Mouse (Mus musculus) erythroblast, embryonic 14.5 days (primary cell): ENCODE measurements around the gene Abca1. TPM values are rescaled to one million over a fixed set of nuclear protein-coding genes. Genes with fewer than 3 reads are reported as not detected.
A peak's percentile ranks its signal among the peaks of the same experiment; 100 is the strongest.

Experiments used
- H3K27me3 ChIP-seq: 2 replicates; pipeline ENCODE4 v1.6.1; 2012; ENCODE audit warnings: inconsistent platforms; ENCODE audit not compliant: control insufficient read depth
- H3K36me3 ChIP-seq: 2 replicates; pipeline ENCODE4 v1.6.1; 2012; ENCODE audit warnings: mild to moderate bottlenecking, inconsistent platforms; ENCODE audit not compliant: control insufficient read depth
- H3K4me1 ChIP-seq: 2 replicates; pipeline ENCODE4 v1.6.1; 2012; ENCODE audit warnings: inconsistent platforms; ENCODE audit not compliant: control insufficient read depth
- H3K4me3 ChIP-seq: replicated peaks from 2 replicates; pipeline ENCODE3; 2012; ENCODE audit warnings: moderate library complexity, mild to moderate bottlenecking, inconsistent platforms
- H3K9me3 ChIP-seq: 2 replicates; pipeline ENCODE4 v1.6.1; 2012; ENCODE audit warnings: low read length, inconsistent platforms, mixed read lengths; ENCODE audit not compliant: control insufficient read depth
- GATA1 ChIP-seq: IDR thresholded peaks from 2 replicates; pipeline ENCODE4 v1.6.1; 2012; ENCODE audit warnings: low read length, inconsistent platforms, mixed read lengths
- TAL1 ChIP-seq: IDR thresholded peaks from 3 replicates; pipeline ENCODE4 v1.6.1; 2012; ENCODE audit warnings: low read length, inconsistent platforms, mixed read lengths
- polyA plus RNA-seq: library from polyadenylated mRNA; stranded (reverse); fragments of >175 nt; gene quantifications from 2 replicates; pipeline ENCODE4 v1.2.3, GENCODE M21; 2012

The Abca1 gene
- polyA plus RNA-seq, 1 experiment = 0.01 TPM

GRCm38 (mm10) chr4:53130622-53131517 lies 28.8 kb downstream of the Abca1 start:
- Histone ChIP-seq H3K4me3 (no peak overlapping the region), H3K9me3 (peaks cover 6% of the 10 kb centered on the region), H3K27me3 (no peaks in the 10 kb centered on the region), H3K4me1 (peaks cover 6% of the 10 kb centered on the region; the same call in 1 of the 2 replicates), H3K36me3 (peaks cover 26% of the 10 kb centered on the region)
- TF ChIP-seq TAL1 (no peak), GATA1 (no peak)

- H3K4me3 ChIP-seq = no peak overlapping the region
- peaks cover 26% of the 10 kb centered on the region for H3K36me3 ChIP-seq
- H3K9me3 ChIP-seq = peaks cover 6% of the 10 kb centered on the region
- TF ChIP-seq TAL1 = no peak
- TF ChIP-seq GATA1 = no peak
- peaks cover 6% of the 10 kb centered on the region; the same call in 1 of the 2 replicates for H3K4me1 ChIP-seq
- no peaks in the 10 kb centered on the region for H3K27me3 ChIP-seq
Measured at GRCm38 (mm10) chr4:53129716-53130301, 29.9 kb downstream of the Abca1 start.

GRCm38 (mm10) chr4:53127266-53127665 lies 32.4 kb downstream of the Abca1 start:
- H3K36me3 ChIP-seq = peaks cover 28% of the 10 kb centered on the region
- peaks cover 6% of the 10 kb centered on the region for H3K9me3 ChIP-seq
- peaks cover 8% of the 10 kb centered on the region for H3K4me1 ChIP-seq
- no peaks in the 10 kb centered on the region for H3K27me3 ChIP-seq
- no peak overlapping the region for H3K4me3 ChIP-seq
- TF ChIP-seq TAL1 (no peak), GATA1 (no peak)

- Histone ChIP-seq H3K36me3 (peaks cover 28% of the 10 kb centered on the region), H3K4me1 (peaks cover 12% of the 10 kb centered on the region), H3K9me3 (peaks cover 6% of the 10 kb centered on the region), H3K27me3 (no peaks in the 10 kb centered on the region), H3K4me3 (no peak overlapping the region)
- TF ChIP-seq TAL1 (no peak), GATA1 (no peak)
Measured at GRCm38 (mm10) chr4:53126794-53127193, 32.9 kb downstream of the Abca1 start.

- Histone ChIP-seq H3K4me3 (no peak overlapping the region), H3K36me3 (peaks cover 23% of the 10 kb centered on the region), H3K9me3 (peaks cover 6% of the 10 kb centered on the region), H3K4me1 (peaks cover 24% of the 10 kb centered on the region), H3K27me3 (no peaks in the 10 kb centered on the region)
- TF ChIP-seq GATA1 (no peak), TAL1 (no peak)
Measured at GRCm38 (mm10) chr4:53124837-53125490, 34.7 kb downstream of the Abca1 start.

- peaks cover 14% of the 10 kb centered on the region for H3K36me3 ChIP-seq
- peaks cover 22% of the 10 kb centered on the region for H3K4me1 ChIP-seq
- TF ChIP-seq TAL1 (no peak), GATA1 (no peak)
- no peak overlapping the region for H3K4me3 ChIP-seq
- peaks cover 6% of the 10 kb centered on the region for H3K9me3 ChIP-seq
- no peaks in the 10 kb centered on the region for H3K27me3 ChIP-seq
Measured at GRCm38 (mm10) chr4:53122310-53122709, 37.4 kb downstream of the Abca1 start.

- Histone ChIP-seq H3K9me3 (peaks cover 4% of the 10 kb centered on the region), H3K4me1 (peaks cover 22% of the 10 kb centered on the region), H3K36me3 (peaks cover 7% of the 10 kb centered on the region), H3K4me3 (no peak overlapping the region), H3K27me3 (no peaks in the 10 kb centered on the region)
- no peak for TF ChIP-seq TAL1
- no peak for TF ChIP-seq GATA1
Measured at GRCm38 (mm10) chr4:53121516-53122227, 38.0 kb downstream of the Abca1 start.

- Histone ChIP-seq H3K27me3 (no peaks in the 10 kb centered on the region), H3K36me3 (peaks cover 2% of the 10 kb centered on the region; the same call in 1 of the 2 replicates), H3K9me3 (no peaks in the 10 kb centered on the region), H3K4me3 (no peak overlapping the region), H3K4me1 (peaks cover 22% of the 10 kb centered on the region)
- TF ChIP-seq GATA1 (no peak), TAL1 (peak; percentile 37; the same call in 2 of the 3 replicates)
Measured at GRCm38 (mm10) chr4:53121084-53121483, 38.6 kb downstream of the Abca1 start.
